Mouse (Mus musculus) liver, embryonic 11.5 days (tissue): Measurements from ENCODE around the gene Car10. TPM values are rescaled to one million over a fixed set of nuclear protein-coding genes. Genes with fewer than 3 reads are reported as not detected.

Experiments
- ATAC-seq: fragments of 200-750 bp; cut with Nextera tagmentation; replicated peaks from 2 replicates; pipeline ENCODE4 v1.8.0; 2017; ENCODE audit warnings: moderate number of reproducible peaks, mild to moderate bottlenecking, moderate TSS enrichment, moderate library complexity; ENCODE audit not compliant: low FRiP score
- DNase-seq: peaks from one replicate; pipeline ENCODE4 v3.0.0-alpha.2; 2017; ENCODE audit warnings: low spot score
- H3K27ac ChIP-seq: fragments of 300-500 bp; sonication (generic); 2 replicates; pipeline ENCODE4 v1.5.1; 2014; ENCODE audit warnings: mild to moderate bottlenecking, low read depth, low read length, control low read depth
- H3K27me3 ChIP-seq: fragments of 300-500 bp; sonication (generic); replicated peaks from 2 replicates; pipeline ENCODE4 v1.6.1; 2014; ENCODE audit warnings: low read length, mixed read lengths; ENCODE audit not compliant: control insufficient read depth, insufficient read depth
- H3K36me3 ChIP-seq: fragments of 300-500 bp; sonication (generic); 2 replicates; pipeline ENCODE4 v1.6.1; 2014; ENCODE audit warnings: mild to moderate bottlenecking, low read length, moderate library complexity, mixed read lengths; ENCODE audit not compliant: control insufficient read depth, insufficient read depth
- H3K4me1 ChIP-seq: fragments of 300-500 bp; sonication (generic); replicated peaks from 2 replicates; pipeline ENCODE4 v1.6.1; 2014; ENCODE audit warnings: low read length, mixed read lengths; ENCODE audit not compliant: control insufficient read depth, insufficient read depth
- H3K4me2 ChIP-seq: fragments of 300-500 bp; sonication (generic); 2 replicates; pipeline ENCODE4 v1.6.1; 2014; ENCODE audit warnings: mild to moderate bottlenecking, control low read depth, moderate library complexity
- H3K4me3 ChIP-seq: fragments of 300-500 bp; sonication (generic); 2 replicates; pipeline ENCODE4 v1.5.1; 2014; ENCODE audit warnings: low read depth, low read length, control low read depth
- H3K9ac ChIP-seq: fragments of 300-500 bp; sonication (generic); 2 replicates; pipeline ENCODE4 v1.6.1; 2014; ENCODE audit warnings: low read depth, low read length, control low read depth
- H3K9me3 ChIP-seq: fragments of 300-500 bp; sonication (generic); 2 replicates; pipeline ENCODE4 v1.6.1; 2016; ENCODE audit warnings: low read length, inconsistent platforms, mixed read lengths; ENCODE audit not compliant: control insufficient read depth
- WGBS: fragments of 180-500 bp; shearing (Covaris S2); extraction: QIAGEN DNeasy Blood & Tissue Kit; methylation state at CpG from one replicate; pipeline ENCODE4 v1.1.7; 2014; 5-methylcytosine and 5-hydroxymethylcytosine counted together
- polyA plus RNA-seq: library from polyadenylated mRNA; unstranded; fragments of >200 nt; fragmentation: Nextera tagmentation; extraction: Ambion mirVana; gene quantifications from 2 replicates; pipeline ENCODE4 v1.2.1, GENCODE M21; 2014

Car10 gene
- polyA plus RNA-seq, 1 experiment from 2014 or later: 0.18 TPM

GRCm38 (mm10) chr11:93607111-93607510 is 509.3 kb downstream of the Car10 start:
- Histone ChIP-seq H3K4me2 (no peak overlapping the region), H3K4me1 (no peaks in the 10 kb centered on the region), H3K9ac (no peak overlapping the region), H3K9me3 (no peaks in the 10 kb centered on the region), H3K27ac (no peak overlapping the region), H3K4me3 (no peak overlapping the region), H3K36me3 (no peaks in the 10 kb centered on the region), H3K27me3 (no peaks in the 10 kb centered on the region)
- no peak for DNase-seq
- ATAC-seq: no peak
- WGBS: 82% methylated on average over 1 of the region's 1 CpGs

- no peak overlapping the region for H3K9ac ChIP-seq
- no peak for ATAC-seq
- WGBS: 68% methylated on average over 7 of the region's 7 CpGs
These were observed 510.9 kb downstream of the Car10 start for GRCm38 (mm10) chr11:93608716-93609115.

GRCm38 (mm10) chr11:93612071-93612470 is 514.2 kb downstream of the Car10 start:
- H3K27ac ChIP-seq: no peak overlapping the region
- DNase-seq (no peak), ATAC-seq (no peak)
- no peak overlapping the region for H3K4me3 ChIP-seq
- 80% methylated on average over 4 of the region's 4 CpGs for WGBS
- no peaks in the 10 kb centered on the region for H3K27me3 ChIP-seq
- H3K4me1 ChIP-seq: no peaks in the 10 kb centered on the region
- no peak overlapping the region for H3K9ac ChIP-seq
- H3K4me2 ChIP-seq: no peak overlapping the region
- no peaks in the 10 kb centered on the region for H3K36me3 ChIP-seq
- no peaks in the 10 kb centered on the region for H3K9me3 ChIP-seq

More at GRCm38 (mm10) chr11:93608716-93609115, 510.9 kb downstream of the Car10 start:
- no peak overlapping the region for H3K4me2 ChIP-seq
- H3K27ac ChIP-seq: no peak overlapping the region
- H3K4me3 ChIP-seq: no peak overlapping the region
- no peaks in the 10 kb centered on the region for H3K9me3 ChIP-seq
- H3K36me3 ChIP-seq: no peaks in the 10 kb centered on the region
- no peaks in the 10 kb centered on the region for H3K27me3 ChIP-seq
- no peaks in the 10 kb centered on the region for H3K4me1 ChIP-seq
- no peak for DNase-seq

- H3K4me1 ChIP-seq: no peaks in the 10 kb centered on the region
- no peaks in the 10 kb centered on the region for H3K27me3 ChIP-seq
- no peak overlapping the region for H3K27ac ChIP-seq
- no peak for DNase-seq
- H3K36me3 ChIP-seq: no peaks in the 10 kb centered on the region
- H3K9ac ChIP-seq: no peak overlapping the region
- H3K4me2 ChIP-seq: no peak overlapping the region
- no peaks in the 10 kb centered on the region for H3K9me3 ChIP-seq
- ATAC-seq: no peak
- H3K4me3 ChIP-seq: no peak overlapping the region
These were observed 517.0 kb downstream of the Car10 start for GRCm38 (mm10) chr11:93614851-93615250.

GRCm38 (mm10) chr11:93623605-93624004 is 525.8 kb downstream of the Car10 start:
- Histone ChIP-seq H3K27me3 (no peaks in the 10 kb centered on the region), H3K9me3 (no peaks in the 10 kb centered on the region), H3K4me3 (no peak overlapping the region), H3K4me1 (no peaks in the 10 kb centered on the region), H3K27ac (no peak overlapping the region), H3K4me2 (no peak overlapping the region), H3K9ac (no peak overlapping the region), H3K36me3 (no peaks in the 10 kb centered on the region)
- ATAC-seq (no peak), DNase-seq (no peak)
- WGBS: 76% methylated on average over 5 of the region's 5 CpGs

GRCm38 (mm10) chr11:93639410-93639809 is 541.6 kb downstream of the Car10 start:
- Histone ChIP-seq H3K4me1 (no peaks in the 10 kb centered on the region), H3K27ac (no peak overlapping the region), H3K27me3 (no peaks in the 10 kb centered on the region), H3K9me3 (no peaks in the 10 kb centered on the region), H3K4me3 (no peak overlapping the region), H3K36me3 (no peaks in the 10 kb centered on the region), H3K4me2 (no peak overlapping the region), H3K9ac (no peak overlapping the region)
- no peak for ATAC-seq
- DNase-seq: no peak
- 73% methylated on average over 3 of the region's 3 CpGs for WGBS

GRCm38 (mm10) chr11:93640954-93641353 is 543.1 kb downstream of the Car10 start:
- Histone ChIP-seq H3K4me3 (no peak overlapping the region), H3K27ac (no peak overlapping the region), H3K27me3 (no peaks in the 10 kb centered on the region), H3K4me2 (no peak overlapping the region), H3K9ac (no peak overlapping the region), H3K36me3 (no peaks in the 10 kb centered on the region), H3K9me3 (no peaks in the 10 kb centered on the region), H3K4me1 (no peaks in the 10 kb centered on the region)
- no peak for DNase-seq
- WGBS: 73% methylated on average over 5 of the region's 5 CpGs
- ATAC-seq: no peak

GRCm38 (mm10) chr11:93642331-93642730 is 544.5 kb downstream of the Car10 start:
- H3K4me2 ChIP-seq: no peak overlapping the region
- no peak overlapping the region for H3K27ac ChIP-seq
- no peak for ATAC-seq
- no peaks in the 10 kb centered on the region for H3K27me3 ChIP-seq
- no peaks in the 10 kb centered on the region for H3K9me3 ChIP-seq
- no peak overlapping the region for H3K4me3 ChIP-seq
- H3K4me1 ChIP-seq: no peaks in the 10 kb centered on the region
- H3K36me3 ChIP-seq: no peaks in the 10 kb centered on the region
- 78% methylated on average over 1 of the region's 1 CpGs for WGBS
- DNase-seq: no peak
- H3K9ac ChIP-seq: no peak overlapping the region

- 81% methylated on average over 4 of the region's 4 CpGs for WGBS
- no peaks in the 10 kb centered on the region for H3K4me1 ChIP-seq
- H3K27me3 ChIP-seq: no peaks in the 10 kb centered on the region
- no peak overlapping the region for H3K4me2 ChIP-seq
- no peak for ATAC-seq
- no peak overlapping the region for H3K9ac ChIP-seq
- no peak overlapping the region for H3K4me3 ChIP-seq
- no peaks in the 10 kb centered on the region for H3K36me3 ChIP-seq
- no peak overlapping the region for H3K27ac ChIP-seq
- no peak for DNase-seq
- H3K9me3 ChIP-seq: no peaks in the 10 kb centered on the region
These were observed 545.2 kb downstream of the Car10 start for GRCm38 (mm10) chr11:93643006-93643405.
